Mouse (Mus musculus): ENCODE data around the gene Rhobtb1. TPM values are rescaled to one million over a fixed set of nuclear protein-coding genes. Genes with fewer than 3 reads are reported as not detected.

Rhobtb1 gene
- polyA plus RNA-seq, 1 experiment = 4.6 TPM

GRCm38 (mm10) chr10:69160877-69161276 is 9.6 kb downstream of the Rhobtb1 start:
- H3K4me3 ChIP-seq (ENCODE audit: insufficient read depth, low read length) = no peak overlapping the region
- H3K4me1 ChIP-seq (ENCODE audit: control insufficient read depth, insufficient read depth, low read length) = peaks cover 2% of the 10 kb centered on the region
- no peak overlapping the region for H3K27ac ChIP-seq (ENCODE audit: insufficient read depth, low read length)
- TF ChIP-seq POLR2A (IDR thresholded peaks at IDR 0.05; ENCODE audit: extremely low read depth, insufficient read depth, low read length) = no peak
- no peak for TF ChIP-seq CTCF (IDR thresholded peaks at IDR 0.05; ENCODE audit: extremely low read depth, insufficient read depth, low read length)

DNA sequence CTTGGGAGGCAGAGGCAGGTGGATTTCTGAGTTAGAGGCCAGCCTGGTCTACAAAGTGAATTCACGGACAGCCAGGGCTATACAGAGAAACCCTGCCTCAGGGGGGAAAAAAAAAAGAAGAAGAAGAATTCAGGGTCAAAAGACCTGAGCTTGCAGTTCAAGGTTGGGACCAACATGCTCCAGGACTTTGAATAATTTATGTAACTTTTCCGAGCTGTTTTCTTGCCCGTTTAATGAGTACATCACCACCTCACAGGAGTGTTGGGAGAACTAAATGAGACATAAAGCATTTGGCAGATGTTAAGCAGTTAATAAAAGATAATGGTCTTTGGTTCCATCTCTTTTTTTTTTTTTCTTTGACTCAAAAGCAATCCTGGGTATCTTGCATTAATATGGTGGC is 10.3 kb downstream of the Rhobtb1 start:
- Histone ChIP-seq H3K4me1 (ENCODE audit: control insufficient read depth, insufficient read depth, low read length) (peaks cover 2% of the 10 kb centered on the region), H3K4me3 (ENCODE audit: insufficient read depth, low read length) (no peak overlapping the region), H3K27ac (ENCODE audit: insufficient read depth, low read length) (no peak overlapping the region)
- no peak for TF ChIP-seq CTCF (IDR thresholded peaks at IDR 0.05; ENCODE audit: extremely low read depth, insufficient read depth, low read length)
- no peak for TF ChIP-seq POLR2A (IDR thresholded peaks at IDR 0.05; ENCODE audit: extremely low read depth, insufficient read depth, low read length)

GRCm38 (mm10) chr10:69162577-69162976 is 11.3 kb downstream of the Rhobtb1 start:
- Histone ChIP-seq H3K4me1 (ENCODE audit: control insufficient read depth, insufficient read depth, low read length) (peaks cover 2% of the 10 kb centered on the region), H3K4me3 (ENCODE audit: insufficient read depth, low read length) (no peak overlapping the region), H3K27ac (ENCODE audit: insufficient read depth, low read length) (no peak overlapping the region)
- TF ChIP-seq CTCF (IDR thresholded peaks at IDR 0.05; ENCODE audit: extremely low read depth, insufficient read depth, low read length) = no peak
- no peak for TF ChIP-seq POLR2A (IDR thresholded peaks at IDR 0.05; ENCODE audit: extremely low read depth, insufficient read depth, low read length)

DNA sequence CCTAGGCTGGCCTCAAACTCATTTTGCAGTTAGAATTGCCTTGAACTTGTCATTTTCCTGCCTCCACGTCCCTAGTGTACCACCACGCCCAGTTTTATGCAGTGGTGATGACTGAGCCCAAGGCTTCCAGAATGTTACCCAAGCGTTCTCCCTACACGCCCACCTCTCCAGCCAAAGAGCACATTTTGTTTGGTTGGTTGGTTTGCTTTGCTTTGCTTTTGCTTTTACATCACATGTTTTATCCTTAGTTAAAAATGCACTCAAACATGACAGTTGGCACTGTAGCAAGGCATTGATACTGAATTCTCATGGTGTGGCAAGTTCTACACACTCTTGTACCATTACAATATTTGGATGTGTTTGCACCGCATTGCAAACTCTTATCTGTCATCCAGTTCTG is 12.0 kb downstream of the Rhobtb1 start:
- Histone ChIP-seq H3K27ac (ENCODE audit: insufficient read depth, low read length) (no peak overlapping the region), H3K4me3 (ENCODE audit: insufficient read depth, low read length) (no peak overlapping the region), H3K4me1 (ENCODE audit: control insufficient read depth, insufficient read depth, low read length) (peaks cover 2% of the 10 kb centered on the region)
- no peak for TF ChIP-seq CTCF (IDR thresholded peaks at IDR 0.05; ENCODE audit: extremely low read depth, insufficient read depth, low read length)
- TF ChIP-seq POLR2A (IDR thresholded peaks at IDR 0.05; ENCODE audit: extremely low read depth, insufficient read depth, low read length) = no peak

- H3K4me3 ChIP-seq (ENCODE audit: insufficient read depth, low read length) = no peak overlapping the region
- no peak overlapping the region for H3K27ac ChIP-seq (ENCODE audit: insufficient read depth, low read length)
- no peak for TF ChIP-seq POLR2A (IDR thresholded peaks at IDR 0.05; ENCODE audit: extremely low read depth, insufficient read depth, low read length)
- 0 out of 2 replicates have a peak, but pooled peaks have one; percentile 36 for TF ChIP-seq CTCF (IDR thresholded peaks at IDR 0.05; ENCODE audit: extremely low read depth, insufficient read depth, low read length)
- peaks cover 2% of the 10 kb centered on the region for H3K4me1 ChIP-seq (ENCODE audit: control insufficient read depth, insufficient read depth, low read length)
Observed at GRCm38 (mm10) chr10:69165125-69165524, 13.9 kb downstream of the Rhobtb1 start.

DNA sequence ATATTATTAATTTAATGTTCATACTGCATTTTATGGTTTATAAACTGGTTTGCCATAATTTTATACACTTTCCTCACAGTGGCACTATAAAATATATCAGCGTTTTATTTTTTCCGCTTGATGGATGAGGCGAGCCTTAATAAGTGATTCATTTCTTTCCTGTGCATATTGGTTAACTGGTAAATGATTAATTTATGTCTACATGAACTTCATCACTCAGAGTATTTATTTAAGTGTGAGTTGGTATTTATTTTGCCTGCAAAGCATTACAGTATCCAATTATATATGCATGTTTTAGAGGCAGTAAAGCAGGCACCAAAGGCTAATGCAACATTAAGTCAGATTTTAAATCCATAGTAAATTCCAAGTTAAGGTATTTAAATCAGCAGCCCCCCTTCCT is 14.6 kb downstream of the Rhobtb1 start:
- no peak overlapping the region for H3K4me3 ChIP-seq (ENCODE audit: insufficient read depth, low read length)
- TF ChIP-seq CTCF (IDR thresholded peaks at IDR 0.05; ENCODE audit: extremely low read depth, insufficient read depth, low read length) (no peak), POLR2A (IDR thresholded peaks at IDR 0.05; ENCODE audit: extremely low read depth, insufficient read depth, low read length) (no peak)
- H3K27ac ChIP-seq (ENCODE audit: insufficient read depth, low read length) = no peak overlapping the region
- peaks cover 2% of the 10 kb centered on the region for H3K4me1 ChIP-seq (ENCODE audit: control insufficient read depth, insufficient read depth, low read length)

- no peak for TF ChIP-seq POLR2A (IDR thresholded peaks at IDR 0.05; ENCODE audit: extremely low read depth, insufficient read depth, low read length)
- no peak for TF ChIP-seq CTCF (IDR thresholded peaks at IDR 0.05; ENCODE audit: extremely low read depth, insufficient read depth, low read length)
- Histone ChIP-seq H3K4me1 (ENCODE audit: control insufficient read depth, insufficient read depth, low read length) (peaks cover 2% of the 10 kb centered on the region), H3K4me3 (ENCODE audit: insufficient read depth, low read length) (no peak overlapping the region), H3K27ac (ENCODE audit: insufficient read depth, low read length) (peak overlapping the region; percentile 54)
Observed at GRCm38 (mm10) chr10:69166514-69166913, 15.3 kb downstream of the Rhobtb1 start.

DNA sequence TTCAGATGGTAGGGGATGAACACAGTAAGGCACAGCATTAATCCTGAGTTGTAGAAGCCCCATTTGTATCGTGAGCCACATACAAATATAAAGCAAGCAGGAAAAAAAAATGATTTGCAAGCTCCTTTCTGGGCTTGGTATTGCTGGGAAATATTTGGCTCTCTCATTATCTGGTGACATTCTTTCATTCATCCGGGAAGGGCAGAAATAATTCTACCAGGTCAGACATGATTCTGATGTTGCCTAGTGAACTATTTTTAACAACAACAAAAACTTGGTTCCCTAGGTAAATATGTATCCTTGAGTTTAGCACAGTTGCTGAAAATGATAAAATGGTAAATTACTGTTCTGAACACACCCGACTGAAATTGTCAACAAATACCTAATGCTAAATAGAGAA is 21.2 kb downstream of the Rhobtb1 start:
- TF ChIP-seq POLR2A (IDR thresholded peaks at IDR 0.05; ENCODE audit: extremely low read depth, insufficient read depth, low read length) = no peak
- no peak for TF ChIP-seq CTCF (IDR thresholded peaks at IDR 0.05; ENCODE audit: extremely low read depth, insufficient read depth, low read length)
- no peak overlapping the region for H3K27ac ChIP-seq (ENCODE audit: insufficient read depth, low read length)
- no peaks in the 10 kb centered on the region for H3K4me1 ChIP-seq (ENCODE audit: control insufficient read depth, insufficient read depth, low read length)
- no peak overlapping the region for H3K4me3 ChIP-seq (ENCODE audit: insufficient read depth, low read length)

DNA sequence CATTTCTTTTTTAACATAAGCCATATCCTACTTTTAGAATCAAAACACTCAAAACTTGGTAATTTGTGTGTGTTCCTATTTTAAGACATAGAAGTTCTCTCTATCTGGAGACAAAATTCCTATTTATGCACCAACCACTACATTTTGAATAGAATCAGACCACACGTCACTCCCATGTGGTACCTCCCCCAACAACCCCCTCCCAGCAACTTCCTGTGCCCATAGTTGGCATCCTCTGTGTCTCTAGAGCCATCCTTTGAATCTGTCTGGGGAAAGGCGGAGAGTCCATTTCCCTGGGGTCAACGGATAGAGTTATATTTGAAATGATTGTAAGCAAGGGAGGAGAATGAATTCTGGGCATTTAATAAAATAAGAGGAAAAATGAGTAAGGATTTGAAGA is 24.9 kb downstream of the Rhobtb1 start:
- no peaks in the 10 kb centered on the region for H3K4me1 ChIP-seq (ENCODE audit: control insufficient read depth, insufficient read depth, low read length)
- TF ChIP-seq POLR2A (IDR thresholded peaks at IDR 0.05; ENCODE audit: extremely low read depth, insufficient read depth, low read length) (no peak), CTCF (IDR thresholded peaks at IDR 0.05; ENCODE audit: extremely low read depth, insufficient read depth, low read length) (no peak)
- no peak overlapping the region for H3K4me3 ChIP-seq (ENCODE audit: insufficient read depth, low read length)
- H3K27ac ChIP-seq (ENCODE audit: insufficient read depth, low read length) = no peak overlapping the region

- no peak overlapping the region for H3K27ac ChIP-seq (ENCODE audit: insufficient read depth, low read length)
- TF ChIP-seq CTCF (IDR thresholded peaks at IDR 0.05; ENCODE audit: extremely low read depth, insufficient read depth, low read length) = no peak
Observed at GRCm38 (mm10) chr10:69179341-69179740, 28.1 kb downstream of the Rhobtb1 start.

GRCm38 (mm10) chr10:69180997-69181396 is 29.8 kb downstream of the Rhobtb1 start:
- Histone ChIP-seq H3K4me1 (ENCODE audit: control insufficient read depth, insufficient read depth, low read length) (peaks cover 3% of the 10 kb centered on the region; the same call in 1 of the 2 replicates), H3K4me3 (ENCODE audit: insufficient read depth, low read length) (no peak overlapping the region), H3K27ac (ENCODE audit: insufficient read depth, low read length) (no peak overlapping the region)
- TF ChIP-seq POLR2A (IDR thresholded peaks at IDR 0.05; ENCODE audit: extremely low read depth, insufficient read depth, low read length) (no peak), CTCF (IDR thresholded peaks at IDR 0.05; ENCODE audit: extremely low read depth, insufficient read depth, low read length) (no peak)

More at GRCm38 (mm10) chr10:69179341-69179740, 28.1 kb downstream of the Rhobtb1 start:
- H3K4me1 ChIP-seq (ENCODE audit: control insufficient read depth, insufficient read depth, low read length) = no peaks in the 10 kb centered on the region
- H3K4me3 ChIP-seq (ENCODE audit: insufficient read depth, low read length) = no peak overlapping the region

Data from cortical plate, adult 2 months (tissue).